Mouse (Mus musculus) gastrocnemius, postnatal 14 days (tissue): ENCODE measurements around the gene Eif3f. TPM values are rescaled to one million over a fixed set of nuclear protein-coding genes. Genes with fewer than 3 reads are reported as not detected.

Experiments used
- DNase-seq: peaks from one replicate; pipeline ENCODE4 v3.0.0; 2021; ENCODE audit warnings: mixed read lengths
- intact Hi-C: fragments of 180-260 bp; cut with DNase I; formaldehyde crosslinking; loops from one replicate; pipeline ENCODE4 v1.15.1; 2025; ENCODE audit warnings: low total_unique reads
- long read RNA-seq, 2 experiments: library from polyadenylated mRNA; stranded (forward); transcript quantifications; one replicate each; pipeline ENCODE4 v2.0.0; 2021
- total RNA-seq, 2 experiments: library from RNA; stranded (reverse); gene quantifications; 2 replicates each; pipeline ENCODE4 v1.2.3; 2021

The Eif3f gene
- total RNA-seq = 100 to 1,000 TPM in 1 of 2 experiments, 10 to 100 TPM in 1; 98.1 to 105 TPM
- long read RNA-seq, experiment 1, transcript Eif3f-201 (8 exons, 2,514 nt) = major isoform, 149 of 159 reads
- long read RNA-seq, experiment 1, partial matches to known transcripts = 8 of 159 reads
- long read RNA-seq, experiment 1, other reads (novel, unspliced or antisense) = 2 of 159 reads
- long read RNA-seq, experiment 2, transcript Eif3f-201 (8 exons, 2,514 nt) = major isoform, 141 of 149 reads
- long read RNA-seq, experiment 2, partial matches to known transcripts = 6 of 149 reads
- long read RNA-seq, experiment 2, other reads (novel, unspliced or antisense) = 2 of 149 reads

DNA sequence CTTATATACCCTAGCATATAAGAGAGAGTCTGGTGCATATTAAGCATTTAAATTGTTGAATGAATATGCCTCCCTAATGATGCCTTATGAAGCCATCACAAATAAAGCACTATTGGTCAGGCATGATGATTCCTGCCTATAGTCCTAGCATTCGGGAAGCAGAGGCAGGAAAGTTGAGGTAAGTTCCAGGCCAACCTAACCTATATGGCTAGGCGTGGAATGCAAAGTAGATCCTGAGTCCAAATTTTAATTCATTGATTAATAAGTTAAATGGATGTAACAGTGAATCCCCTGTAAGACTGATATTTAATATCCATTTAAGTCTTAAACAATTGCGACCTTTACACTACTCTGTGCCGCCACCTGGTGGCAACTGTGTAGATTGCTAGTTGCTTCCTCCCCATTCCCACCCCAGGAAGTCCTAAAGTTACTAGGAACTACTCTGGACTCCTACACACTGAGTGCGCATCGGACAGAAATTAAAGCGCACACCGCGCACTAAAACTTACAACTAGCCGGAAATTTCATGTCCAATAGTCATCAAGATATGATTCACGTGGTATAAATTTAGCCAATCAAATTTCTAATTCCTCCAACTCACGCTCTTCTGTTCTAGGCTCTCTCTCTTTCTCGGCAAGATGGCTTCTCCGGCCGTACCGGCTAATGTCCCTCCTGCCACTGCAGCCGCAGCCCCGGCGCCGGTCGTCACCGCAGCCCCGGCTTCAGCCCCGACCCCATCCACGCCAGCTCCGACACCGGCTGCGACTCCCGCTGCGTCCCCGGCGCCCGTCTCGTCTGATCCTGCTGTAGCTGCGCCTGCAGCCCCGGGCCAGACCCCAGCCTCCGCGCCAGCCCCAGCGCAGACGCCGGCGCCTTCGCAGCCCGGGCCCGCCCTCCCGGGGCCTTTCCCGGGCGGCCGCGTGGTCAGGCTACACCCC, at the start of gene Eif3f:
Gene Eif3f, plus strand, starts transcription at position 624 of the 938 bp plus-strand sequence.
- intact Hi-C loops = loop anchor here (10.0 kb wide), 1 partner anchor 119 kb away; no protein-coding TSS in a partner anchor

DNA sequence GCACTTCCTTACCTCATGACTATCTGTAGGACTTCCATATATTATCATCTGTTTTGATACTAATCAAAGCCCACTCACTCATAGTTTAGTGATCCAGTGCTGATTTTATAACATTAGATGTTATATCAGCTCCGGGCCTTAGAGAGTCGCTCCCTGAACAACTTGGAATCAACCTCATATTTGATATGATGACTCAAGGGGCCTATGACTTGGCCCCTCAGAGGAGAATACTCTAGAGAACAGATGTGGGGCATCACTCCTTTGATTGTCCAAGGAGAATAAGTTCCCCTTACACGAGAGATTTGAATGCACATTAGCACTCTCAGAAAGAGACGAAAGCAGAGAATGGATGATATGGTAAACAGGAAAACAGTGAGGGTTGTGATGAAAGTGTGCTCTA, 49.3 kb upstream of the Eif3f start, which contains the start of gene Olfr518:
Gene Olfr518, minus strand, starts transcription at position 101 of the 400 bp plus-strand sequence.
- intact Hi-C loops = no loop called here

More for the DNA sequence above, at the start of gene Eif3f:
- peak; percentile 89 for DNase-seq

DNA sequence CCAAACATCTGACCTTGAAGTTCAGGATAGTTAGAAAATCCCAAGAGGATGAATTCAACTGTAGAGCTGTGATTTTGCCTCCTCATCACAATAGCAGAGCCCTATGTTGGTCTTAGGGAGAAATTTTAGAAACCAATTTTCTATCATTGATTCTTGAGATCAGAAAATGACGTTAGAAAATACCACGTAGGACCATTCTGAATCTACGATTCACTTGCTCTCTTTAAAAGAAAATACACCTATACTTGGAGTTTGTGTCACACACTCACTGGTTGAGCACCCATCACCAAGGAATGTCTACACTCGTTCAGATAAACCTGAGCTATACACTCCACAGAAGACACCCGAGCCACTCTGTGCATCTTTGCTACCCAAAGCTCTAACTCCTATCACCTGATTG, 39.9 kb upstream of the Eif3f start, which contains the start of gene Olfr519:
Gene Olfr519, minus strand, starts transcription at position 101 of the 400 bp plus-strand sequence.
- no peak for DNase-seq
- intact Hi-C loops = no loop called here

More for the DNA sequence above, 49.3 kb upstream of the Eif3f start, which contains the start of gene Olfr518:
- DNase-seq = no peak

DNA sequence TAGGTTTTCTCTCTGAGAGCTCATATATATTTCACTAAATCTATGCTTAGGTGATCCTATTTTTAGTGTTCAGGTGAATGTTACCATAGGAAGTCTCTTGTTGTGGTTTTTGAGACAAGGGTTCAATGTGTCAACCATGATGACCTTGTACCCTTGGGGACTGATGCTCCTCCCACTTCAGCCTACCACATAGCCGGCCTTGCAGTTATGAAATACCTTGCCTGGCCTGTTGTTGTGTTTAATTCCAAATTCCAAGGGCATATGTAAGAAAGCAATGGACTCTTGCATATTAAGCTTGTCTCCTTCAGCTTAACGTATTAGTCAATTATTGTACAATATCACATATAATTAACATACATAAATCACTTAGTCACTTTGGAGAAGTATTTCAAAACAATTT, 30.2 kb upstream of the Eif3f start:
- intact Hi-C loops = no loop called here
- no peak for DNase-seq

DNA sequence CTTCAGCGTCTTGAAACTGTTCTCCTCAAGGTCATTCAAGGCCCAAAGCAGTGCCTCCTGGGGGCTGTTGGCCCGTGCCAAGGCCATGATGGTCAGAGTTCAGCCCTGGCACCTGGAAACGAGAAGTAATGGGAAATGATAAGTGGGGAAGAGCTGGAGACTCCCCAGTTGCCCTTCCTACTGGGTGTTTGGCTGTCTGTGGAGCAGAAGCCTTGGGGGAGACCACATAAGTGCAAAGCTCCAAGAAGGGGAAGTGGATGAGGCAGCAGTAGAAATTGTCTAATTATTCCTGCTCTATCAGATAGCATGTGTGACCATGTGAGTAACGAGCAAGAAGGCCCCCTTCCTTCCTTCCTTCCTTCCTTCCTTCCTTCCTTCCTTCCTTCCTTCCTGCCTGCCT, 7.2 kb upstream of the Eif3f start:
- no peak for DNase-seq
- intact Hi-C loops = no loop called here

DNA sequence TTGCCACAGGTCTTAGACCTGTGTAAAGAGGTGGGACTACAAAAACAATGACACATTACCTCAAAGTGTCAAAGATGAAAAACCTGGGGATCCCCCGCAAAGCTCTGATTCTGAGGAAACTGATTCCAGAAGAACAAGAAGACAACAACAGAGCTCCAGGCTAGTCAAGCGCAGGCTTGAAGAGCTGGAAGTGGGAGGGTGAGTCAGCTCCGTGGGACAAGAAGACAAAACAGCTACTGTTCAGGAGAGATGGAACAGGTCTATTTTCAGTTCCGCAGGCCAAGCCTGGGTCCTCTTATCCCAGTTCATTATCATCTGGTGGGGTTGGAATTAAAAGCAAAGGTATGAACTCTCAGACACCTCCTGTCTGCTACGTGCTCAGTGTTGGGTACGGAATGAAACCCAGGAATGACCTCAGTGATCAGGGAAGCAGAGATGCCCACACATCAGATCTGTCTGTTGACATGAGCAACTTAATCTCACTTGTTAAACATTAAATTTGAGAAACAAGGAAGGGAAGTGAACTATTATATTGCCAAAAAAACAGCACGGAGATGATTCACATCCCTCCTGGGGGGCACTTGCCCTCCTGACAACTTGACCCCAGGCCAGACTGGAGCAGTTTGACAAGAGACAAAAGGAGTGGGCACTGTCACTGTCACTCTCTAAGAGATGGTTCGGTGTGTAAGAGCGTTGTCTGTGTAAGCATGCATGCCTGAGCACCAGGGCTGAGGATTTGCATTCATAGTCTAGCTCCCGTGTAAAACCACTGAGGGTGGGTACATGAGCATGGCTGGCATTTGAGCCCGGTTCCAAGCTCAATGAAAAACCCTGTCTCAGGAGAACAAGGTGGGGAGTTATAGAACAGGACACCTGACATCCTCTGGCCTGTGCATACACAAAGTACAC, 5.7 kb upstream of the Eif3f start:
- DNase-seq = no peak
- intact Hi-C loops = no loop called here

DNA sequence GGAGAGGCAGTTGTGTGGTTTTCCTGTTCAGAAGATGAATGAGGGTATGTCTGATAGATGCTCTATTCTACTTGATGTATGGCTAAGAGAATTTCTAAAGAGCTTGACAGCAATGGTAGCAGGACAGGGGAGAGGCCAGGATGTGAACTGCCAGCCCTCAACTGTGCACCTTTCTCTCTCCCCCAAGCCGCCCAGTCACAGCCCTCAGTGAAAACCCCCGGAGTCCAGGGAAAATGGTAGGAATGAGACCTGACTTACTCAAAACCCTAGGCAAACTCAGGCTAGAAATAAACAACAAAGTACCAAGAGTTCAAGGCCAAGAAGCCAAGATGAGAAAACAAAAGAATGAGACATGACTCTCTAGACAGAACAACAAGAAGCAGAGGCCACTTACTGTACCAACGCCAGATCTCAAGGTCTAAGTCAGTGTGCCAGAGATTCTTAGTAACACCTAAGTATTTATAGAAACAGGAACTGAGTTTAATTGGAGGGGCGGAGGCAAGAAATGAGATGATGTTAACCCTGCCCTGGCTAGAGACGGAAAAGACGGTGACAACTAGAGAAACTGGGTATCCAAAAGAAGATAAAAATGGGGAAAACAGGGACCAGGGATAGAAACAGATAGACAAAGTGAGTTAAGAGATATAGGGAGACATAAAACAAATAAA, 4.4 kb upstream of the Eif3f start, which contains the start of gene Nlrp10:
Gene Nlrp10, minus strand, starts transcription at position 453 of the 668 bp plus-strand sequence.
- intact Hi-C loops = loop anchor here (10.0 kb wide), 1 partner anchor 115 kb away; no protein-coding TSS in a partner anchor
- DNase-seq = no peak

DNA sequence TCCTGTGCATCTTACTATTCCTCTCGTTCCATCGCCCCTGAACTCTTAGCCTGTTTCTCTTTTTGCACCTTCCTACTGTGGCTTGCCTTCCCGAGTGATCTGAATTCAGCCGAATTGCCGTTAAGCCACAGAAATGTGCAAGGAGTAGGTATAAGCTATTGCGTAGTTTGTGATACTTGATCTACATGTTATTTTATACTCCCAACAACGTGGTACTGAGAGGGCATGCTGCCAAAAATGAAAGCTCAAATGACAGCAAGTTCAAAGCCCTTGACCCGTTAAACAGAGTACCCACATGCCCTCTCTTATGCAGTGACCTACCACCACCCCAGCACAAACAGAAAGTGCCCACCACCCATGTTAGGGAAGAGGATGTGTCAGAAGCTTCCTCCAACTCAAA, 619 bp downstream of the Eif3f start:
- intact Hi-C loops = loop anchor here (10.0 kb wide), 1 partner anchor 120 kb away; no protein-coding TSS in a partner anchor
- no peak for DNase-seq

DNA sequence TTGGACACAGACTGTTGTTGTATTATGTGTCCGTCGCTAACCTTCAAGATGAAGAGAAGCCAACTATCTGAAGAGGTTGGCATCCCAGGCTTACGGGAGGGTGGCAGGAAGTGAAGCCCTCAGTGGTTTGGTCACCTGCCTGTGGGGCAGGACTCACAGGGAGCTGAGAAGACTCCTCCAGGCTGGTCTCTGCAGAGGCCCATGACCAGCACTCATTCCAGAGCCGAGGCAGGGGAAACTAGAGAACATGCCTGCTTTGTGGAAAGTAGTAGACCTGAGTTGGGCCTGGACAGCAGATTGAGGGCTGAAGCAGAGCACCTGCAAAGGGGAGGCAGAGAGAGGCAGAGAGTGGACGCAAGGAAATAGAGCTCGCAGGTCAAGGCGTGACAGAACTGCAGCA, 1.2 kb downstream of the Eif3f start:
- intact Hi-C loops = loop anchor here (10.0 kb wide), 1 partner anchor 121 kb away; no protein-coding TSS in a partner anchor
- no peak for DNase-seq

DNA sequence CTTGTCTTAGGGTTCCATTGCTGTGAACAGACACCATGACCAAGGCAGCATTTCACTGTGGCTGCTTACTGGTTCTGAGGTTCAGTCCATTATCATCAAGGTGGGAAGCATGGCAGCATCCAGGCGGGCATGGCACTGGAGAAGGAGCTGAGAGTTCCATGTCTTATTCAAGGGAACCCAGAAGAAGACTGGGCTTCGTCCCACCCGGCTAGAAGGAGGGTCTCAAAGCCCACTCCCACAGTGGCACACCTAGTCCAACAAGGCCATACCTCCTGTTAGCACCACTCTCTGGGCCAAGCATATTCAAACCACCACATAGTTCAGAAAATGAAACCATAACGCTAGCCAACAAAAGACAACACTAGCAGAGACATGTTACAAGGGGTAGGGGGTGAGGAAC, 2.4 kb downstream of the Eif3f start:
- no peak for DNase-seq
- intact Hi-C loops = loop anchor here (10.0 kb wide), 1 partner anchor 122 kb away; no protein-coding TSS in a partner anchor

DNA sequence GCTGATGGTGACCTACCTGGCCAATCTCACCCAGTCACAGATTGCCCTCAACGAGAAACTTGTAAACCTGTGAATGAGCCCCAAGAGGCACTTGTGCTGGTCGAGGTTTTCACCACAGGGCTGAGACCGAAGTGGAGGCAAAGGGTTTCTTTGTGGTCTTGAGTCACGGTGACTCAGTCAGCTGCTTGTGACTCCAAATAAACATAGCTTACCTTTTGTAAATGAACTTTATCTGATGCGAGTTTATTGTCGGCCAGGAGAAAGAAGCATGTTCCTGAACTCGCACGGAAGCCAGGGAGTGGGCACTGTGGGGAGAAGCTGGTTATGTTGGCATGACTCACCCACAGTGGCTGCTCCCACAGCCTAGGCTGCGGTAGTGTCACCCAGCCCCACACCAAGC, 7.2 kb downstream of the Eif3f start:
- no peak for DNase-seq
- intact Hi-C loops = no loop called here

DNA sequence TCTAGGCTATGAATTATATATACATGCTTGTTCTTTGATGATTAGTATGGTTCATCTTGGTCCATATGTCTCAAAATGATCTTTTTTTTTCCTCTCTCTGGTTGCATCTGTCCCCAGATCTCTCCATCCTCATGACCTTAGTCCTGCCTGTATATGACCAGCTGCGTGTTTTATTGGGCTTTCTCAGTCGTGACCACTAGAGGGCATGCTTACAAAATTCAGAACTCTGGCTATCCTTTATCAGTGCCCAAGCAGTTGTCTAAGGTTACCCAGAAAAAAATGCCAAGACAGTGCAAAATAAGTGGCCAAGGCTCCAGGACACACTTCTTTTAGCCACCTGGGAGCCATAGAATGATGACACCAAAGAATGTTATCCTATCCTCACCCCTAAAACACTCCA, 9.8 kb downstream of the Eif3f start:
- DNase-seq = no peak
- intact Hi-C loops = no loop called here

DNA sequence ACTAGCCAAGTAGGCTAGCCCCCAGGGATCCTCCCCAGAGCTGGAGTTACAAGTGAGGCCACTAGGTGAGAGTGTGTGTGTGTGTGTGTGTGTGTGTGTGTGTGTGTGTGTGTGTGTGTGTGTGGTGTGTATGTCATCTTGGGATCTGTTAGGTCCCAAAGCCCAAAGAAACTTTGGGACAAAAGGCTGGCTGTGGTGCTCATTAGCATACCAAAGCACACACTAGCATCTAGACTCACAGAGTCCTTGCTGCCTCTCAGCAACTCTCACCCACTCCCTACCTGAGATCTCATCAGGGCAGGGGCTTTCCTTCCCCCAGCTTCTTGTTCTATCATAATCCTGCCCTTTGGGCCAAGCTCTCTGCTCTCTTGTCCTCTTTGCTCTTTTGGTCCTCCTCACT, 14.4 kb downstream of the Eif3f start:
- no peak for DNase-seq
- intact Hi-C loops = no loop called here

DNA sequence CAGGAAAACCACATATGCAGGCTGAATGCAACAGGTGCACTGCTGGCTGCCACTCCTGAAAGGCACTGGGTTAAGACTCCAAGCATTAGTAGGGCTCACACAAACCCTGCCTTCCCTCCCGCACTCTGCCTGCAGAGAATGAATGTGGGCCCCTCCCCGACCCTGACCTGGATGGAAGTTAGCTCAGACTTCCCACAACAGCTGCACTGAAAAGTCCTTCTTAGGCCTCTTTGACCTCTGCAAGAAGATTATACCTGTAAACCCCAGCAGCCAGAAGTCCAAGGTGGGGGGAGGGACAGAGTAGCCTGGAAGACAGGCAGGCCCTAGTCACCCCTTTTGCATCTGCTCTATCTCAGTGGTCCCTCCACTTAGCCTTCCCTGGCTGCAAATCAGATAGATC, 15.1 kb downstream of the Eif3f start:
- DNase-seq = no peak
- intact Hi-C loops = no loop called here

DNA sequence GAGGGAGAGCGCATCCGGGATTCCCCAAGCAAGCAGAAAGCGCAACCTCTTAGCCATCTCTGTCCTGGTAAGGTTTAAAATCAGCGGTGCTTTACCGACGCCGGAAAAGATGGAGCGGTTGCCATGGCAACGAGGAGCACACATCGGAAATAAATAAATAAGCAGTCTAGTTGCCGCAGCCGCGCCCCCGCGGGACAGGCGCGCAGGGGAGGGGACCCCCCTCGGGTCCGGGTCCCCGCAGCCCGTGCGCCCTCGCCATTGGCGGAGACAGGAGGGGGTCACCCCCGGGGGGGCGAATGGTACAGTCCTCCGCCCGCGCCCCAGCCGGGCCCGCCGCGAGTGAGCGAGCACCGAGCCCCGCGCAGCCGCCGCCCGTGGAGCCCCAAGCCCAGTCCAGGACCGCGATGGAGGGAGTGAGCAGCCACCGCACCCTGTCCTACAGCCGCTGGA, 16.1 kb downstream of the Eif3f start, which contains the start of gene Tub:
Gene Tub, plus strand, starts transcription at position 27 of the 450 bp plus-strand sequence.
- DNase-seq = peak; percentile 34
- intact Hi-C loops = no loop called here

DNA sequence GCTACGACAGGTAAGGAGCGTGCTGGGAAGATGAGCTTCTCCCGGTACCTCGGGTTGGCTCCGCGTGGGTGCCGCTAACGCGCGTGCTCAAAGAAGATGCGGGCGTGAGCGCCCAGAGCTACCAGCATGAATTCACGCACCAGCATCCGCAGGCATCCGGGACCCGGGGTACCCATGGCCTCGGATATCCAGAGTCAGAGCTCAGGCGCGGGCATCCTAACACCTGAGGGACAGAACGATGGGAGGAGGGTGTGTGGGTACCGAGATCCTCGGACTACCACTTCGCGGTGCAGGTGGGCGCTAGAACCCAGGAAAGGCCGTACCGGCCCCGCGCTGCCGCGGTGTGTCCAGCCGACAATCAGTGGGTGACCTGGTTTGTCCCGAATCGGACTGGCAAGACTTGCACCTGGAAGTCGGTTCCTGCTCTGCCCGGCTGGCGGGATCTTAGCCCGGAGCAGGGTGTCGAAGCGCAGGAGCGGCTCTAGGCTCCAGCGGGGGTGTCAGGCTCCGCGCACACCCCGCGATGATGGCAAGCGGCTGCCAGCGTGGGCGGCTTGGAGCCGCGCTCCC, 16.6 kb downstream of the Eif3f start:
- intact Hi-C loops = no loop called here
- no peak for DNase-seq

DNA sequence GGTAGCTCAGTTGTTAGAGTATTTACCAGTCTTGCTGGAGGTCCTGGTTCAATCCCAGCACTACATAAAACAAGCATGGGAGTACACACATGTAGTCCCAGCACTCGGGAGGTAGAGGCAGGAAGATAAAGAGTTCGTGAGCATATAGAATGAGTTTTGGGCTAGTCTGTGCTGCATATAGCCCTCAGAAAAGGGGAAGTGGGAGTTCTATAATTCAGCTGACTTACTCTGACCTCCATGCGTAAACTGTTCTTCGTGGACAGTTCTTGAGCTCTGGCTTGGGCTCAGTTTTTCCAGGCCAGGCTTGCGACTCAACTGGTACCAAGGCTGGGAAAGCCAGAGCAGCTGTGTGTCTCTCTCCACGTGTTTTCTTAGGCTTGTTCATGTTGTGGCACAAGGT, 18.6 kb downstream of the Eif3f start:
- intact Hi-C loops = no loop called here
- DNase-seq = no peak

DNA sequence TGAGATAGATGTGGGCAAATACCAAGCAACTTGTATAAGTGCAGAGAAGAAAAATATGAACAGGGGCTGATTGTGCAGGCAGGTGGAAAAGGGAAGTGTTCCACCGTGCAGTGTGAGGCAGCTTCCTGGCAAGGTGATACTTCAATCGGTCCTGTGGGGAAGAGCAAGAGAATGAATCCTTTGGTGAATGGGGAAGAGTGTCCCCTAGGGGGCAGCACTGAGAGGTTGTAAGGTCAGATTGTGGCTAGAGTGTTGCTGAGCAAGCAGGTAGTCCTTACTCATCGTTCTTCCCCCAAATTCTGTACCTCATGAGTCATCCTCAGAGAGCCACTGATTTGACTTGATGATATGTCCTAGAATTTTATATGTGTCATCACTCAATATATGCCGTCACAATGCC, 20.0 kb downstream of the Eif3f start:
- no peak for DNase-seq
- intact Hi-C loops = no loop called here
